Mouse (Mus musculus) ovary, postnatal 10 days (tissue): Measurements from ENCODE around the gene Ppp1r12b.

Source experiments
- DNase-seq: peaks from one replicate; pipeline ENCODE4 v3.0.0; 2022; ENCODE audit warnings: low spot score

Ppp1r12b gene

DNA sequence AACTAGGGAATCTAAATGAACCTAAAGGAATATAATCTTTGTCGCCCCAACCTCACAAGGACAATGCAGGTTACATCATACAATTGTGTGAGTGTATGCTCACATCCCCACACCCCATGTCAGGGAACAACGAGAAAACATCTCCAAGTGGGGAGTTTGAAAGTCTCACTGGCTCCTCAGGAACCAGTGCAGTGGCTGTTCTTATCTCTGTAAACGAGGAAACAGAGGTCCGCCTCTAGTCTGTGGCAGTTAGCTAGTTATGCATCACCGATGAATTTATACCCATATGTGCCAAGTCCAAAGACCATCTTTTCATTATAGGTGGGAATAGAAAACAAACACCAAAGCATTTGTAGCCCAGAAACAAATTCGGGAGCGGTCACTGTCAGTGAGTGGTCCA is 194.2 kb downstream of the Ppp1r12b start:
- no peak for DNase-seq

DNA sequence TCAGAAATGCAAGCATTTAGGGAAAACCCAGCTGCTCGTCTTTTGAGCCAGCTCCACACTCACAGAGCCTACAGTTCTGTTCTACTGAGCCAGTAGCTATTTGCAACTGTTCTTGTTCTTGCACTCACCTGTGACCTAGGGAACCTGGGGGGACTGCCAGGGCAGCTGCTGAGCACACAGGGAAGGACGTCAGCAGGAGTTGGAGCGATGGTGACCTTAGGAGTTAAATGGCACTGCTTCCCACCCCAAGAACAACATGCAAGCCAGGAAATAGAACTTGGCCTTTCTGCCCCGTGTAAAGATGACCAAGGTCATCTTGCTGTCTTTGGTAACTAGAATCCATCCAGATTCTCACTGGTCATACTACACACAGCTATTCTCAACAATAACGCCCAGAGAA is 195.1 kb downstream of the Ppp1r12b start:
- DNase-seq: no peak

DNA sequence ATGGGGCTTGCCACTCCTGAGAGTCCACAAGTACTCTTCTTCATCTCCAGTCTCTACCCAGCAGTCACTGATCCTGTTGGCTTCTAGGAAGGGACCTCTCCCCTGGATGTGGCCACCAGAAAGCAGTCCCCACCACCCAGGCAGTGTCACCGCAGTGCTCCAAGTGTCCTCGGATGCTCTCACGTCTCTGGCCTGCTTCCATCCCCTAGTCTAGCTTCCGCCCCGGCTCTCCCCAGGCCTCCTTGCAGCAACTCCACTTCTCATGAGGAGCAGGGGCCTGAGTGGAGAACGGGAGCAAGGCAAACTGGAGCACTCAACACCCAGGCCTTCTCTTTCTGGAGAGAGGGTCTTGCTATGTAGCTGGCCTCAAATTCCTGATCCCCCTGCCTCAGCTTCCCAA is 196.6 kb downstream of the Ppp1r12b start:
- no peak for DNase-seq

DNA sequence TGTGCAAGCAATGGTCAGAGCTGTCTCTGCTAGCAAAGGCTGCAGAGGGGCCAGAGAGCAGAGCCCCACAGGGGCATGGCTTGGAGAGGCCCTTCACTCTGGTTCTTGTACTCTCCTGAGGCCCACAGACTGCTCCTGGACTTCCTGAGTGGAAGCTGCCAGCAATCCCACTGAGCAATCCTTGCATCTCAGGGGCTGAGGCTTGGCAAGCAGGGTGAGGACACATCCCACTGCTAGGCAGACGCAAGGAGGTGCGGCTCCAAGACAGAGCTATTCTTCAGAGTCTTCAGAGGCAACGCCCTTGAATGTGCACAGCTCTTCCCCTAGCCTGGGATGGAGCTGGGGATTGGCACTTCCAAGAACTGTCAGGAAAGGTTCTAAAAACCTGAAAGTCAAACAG is 198.5 kb downstream of the Ppp1r12b start:
- DNase-seq: no peak

DNA sequence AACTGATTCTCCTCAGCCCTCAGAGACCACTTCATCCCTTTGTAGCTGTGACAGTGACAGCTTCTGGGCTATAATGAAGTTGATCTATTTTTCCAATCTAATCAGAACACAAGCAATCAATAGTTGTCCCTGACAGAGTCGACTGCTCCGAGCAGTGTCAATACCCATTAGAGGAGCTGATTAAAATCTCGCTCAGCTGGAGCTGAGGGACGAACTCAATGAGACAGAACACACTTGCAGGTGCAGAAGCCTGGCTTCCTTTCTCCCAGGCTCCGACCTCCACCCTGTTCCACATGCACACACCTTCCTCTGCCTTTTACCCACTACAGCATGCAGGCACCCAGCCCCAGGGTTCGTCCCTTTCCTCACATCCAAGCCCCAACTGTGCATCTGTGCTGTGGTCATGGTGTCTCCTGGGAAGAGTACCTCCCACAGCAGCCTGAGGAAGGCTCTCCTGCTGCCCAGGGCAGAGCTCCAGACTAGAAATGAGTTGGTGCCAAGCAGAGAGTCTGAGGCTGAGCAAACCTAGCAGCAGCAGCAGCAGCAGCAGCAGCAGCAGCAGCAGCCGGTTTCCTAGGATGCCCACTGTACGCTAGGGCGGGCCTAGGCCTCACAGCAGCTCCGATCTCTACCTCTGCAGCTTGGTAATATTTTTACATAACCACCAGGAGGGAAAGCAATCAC is 199.4 kb downstream of the Ppp1r12b start:
- no peak for DNase-seq

DNA sequence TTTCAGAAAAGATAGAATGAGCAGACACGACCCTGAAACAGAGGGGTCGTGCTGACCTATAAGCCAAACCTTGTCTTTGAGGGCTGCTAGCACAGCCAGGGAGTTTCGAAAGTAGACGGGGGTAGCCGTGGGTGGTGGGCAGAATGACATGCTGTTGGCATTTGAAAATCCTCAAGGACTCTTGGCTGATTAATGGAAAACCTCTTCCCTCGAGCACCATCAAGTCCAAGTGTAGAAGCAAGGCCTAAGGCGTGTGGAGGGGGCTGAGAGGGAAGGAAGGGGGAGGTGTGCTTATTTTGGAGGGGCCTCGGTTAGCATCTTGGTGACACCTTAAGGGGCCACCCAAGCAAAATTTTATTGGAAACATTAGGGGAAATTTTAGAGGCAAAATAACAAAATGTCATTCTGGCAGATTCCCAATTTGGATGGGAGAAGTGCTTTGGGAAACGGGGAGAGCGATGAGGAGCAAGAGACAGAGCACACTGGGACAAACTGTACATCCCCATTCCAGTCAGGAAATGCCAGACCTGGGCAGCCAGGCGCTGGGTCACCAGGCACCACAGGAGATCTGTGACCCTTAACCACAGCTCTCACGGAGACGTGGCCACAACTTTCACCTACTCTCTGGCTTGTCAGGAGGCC is 200.1 kb downstream of the Ppp1r12b start:
- DNase-seq: no peak

DNA sequence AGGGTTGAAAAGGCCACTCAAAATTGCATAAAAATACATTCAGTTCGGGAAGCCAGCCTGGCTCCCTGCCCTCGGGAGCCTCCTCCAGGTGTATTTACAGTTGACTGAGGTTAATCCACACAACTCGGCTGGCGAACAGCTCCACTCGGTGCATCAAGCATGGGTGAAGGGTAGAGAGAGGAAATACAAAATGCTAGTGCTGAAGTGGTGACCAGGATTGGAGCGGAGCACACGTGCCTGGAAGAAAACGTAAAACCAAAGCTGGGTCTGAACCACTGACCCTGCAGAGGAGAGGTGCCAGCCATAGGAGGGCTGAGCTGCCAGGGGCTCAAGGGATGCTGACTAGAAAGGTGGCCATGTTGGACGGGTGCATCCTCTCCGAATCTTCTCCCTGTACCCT is 200.9 kb downstream of the Ppp1r12b start:
- no peak for DNase-seq

DNA sequence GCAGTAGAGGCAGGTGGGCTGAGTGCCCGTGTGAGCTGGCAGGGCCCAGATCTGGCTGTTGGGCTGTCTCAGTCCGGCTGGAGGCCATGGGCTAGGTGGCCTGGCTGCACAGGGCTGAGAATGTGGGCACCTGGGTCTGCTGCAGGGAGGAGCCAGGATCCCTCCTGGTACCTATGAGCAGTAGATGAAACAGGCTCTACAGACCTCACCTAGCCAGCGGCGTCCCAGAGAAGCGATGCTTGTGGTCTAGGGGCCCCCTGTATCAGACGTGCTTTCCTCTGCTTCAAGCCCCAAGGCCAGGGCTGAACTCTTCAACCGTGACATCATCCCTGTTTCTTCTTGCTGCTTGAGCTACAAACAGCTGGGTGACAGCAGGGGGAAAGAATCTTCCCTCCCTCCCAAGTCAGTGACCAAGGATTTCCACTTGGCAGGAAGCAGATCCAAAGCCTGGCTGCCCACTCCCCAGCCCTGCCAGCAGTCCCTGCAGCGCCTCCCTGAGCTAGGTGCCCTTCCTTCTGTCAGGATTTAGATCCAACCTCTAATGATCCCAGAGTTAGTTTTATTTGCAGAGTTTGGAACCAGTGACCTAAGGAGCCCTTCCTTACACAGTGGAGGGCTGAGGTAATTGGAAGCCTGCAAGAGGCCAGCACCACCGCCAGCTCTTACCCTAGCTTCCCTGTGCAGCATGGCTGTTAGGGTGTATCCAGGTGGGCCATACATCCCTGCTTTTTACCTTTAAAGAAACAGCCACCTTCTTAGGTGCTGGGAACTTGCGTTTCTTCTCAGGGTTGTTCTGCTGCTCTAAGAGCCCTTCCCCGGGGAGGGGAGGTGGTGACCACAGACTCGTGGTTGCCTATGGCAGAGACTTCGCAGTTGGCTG is 201.8 kb downstream of the Ppp1r12b start:
- no peak for DNase-seq

DNA sequence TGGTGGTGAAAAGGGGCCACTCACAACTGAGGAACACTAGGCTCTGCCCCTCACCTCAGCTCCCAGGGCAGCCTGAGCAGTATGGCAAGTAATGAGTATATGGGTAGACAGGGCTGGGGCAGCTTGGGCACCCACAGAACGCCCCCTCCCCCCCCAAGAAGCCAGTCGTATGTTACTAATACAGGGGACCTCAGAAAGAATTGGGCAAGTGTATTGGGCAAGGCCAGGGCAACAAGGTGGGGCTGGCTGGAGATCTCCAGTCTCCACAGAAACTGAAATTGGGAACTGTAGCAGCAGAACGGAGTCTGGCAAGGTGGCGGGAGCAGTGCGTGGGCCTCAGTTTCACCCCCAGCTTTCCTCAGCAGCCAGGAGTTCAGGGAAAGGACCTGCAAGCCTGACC is 203.3 kb downstream of the Ppp1r12b start:
- DNase-seq: no peak

DNA sequence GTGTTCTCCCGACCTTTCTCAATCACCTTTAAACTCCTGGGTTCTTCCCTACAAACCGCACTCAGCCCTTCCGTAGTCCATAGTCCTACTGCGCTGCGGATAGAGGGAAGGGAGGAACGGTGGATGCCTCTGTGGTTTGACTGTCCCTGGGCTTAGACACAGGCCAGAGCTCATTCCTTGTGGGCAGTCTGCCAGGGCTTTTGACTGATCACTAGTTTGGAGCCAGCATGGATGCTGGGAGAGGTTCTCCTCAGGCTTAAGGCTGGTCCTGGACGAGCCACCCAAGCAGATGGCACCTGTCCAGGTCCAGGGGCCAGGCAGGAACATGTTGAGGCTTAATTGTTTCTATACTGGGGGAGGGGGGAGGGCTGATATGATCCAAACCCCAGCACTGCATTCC is 205.9 kb downstream of the Ppp1r12b start:
- DNase-seq: no peak

DNA sequence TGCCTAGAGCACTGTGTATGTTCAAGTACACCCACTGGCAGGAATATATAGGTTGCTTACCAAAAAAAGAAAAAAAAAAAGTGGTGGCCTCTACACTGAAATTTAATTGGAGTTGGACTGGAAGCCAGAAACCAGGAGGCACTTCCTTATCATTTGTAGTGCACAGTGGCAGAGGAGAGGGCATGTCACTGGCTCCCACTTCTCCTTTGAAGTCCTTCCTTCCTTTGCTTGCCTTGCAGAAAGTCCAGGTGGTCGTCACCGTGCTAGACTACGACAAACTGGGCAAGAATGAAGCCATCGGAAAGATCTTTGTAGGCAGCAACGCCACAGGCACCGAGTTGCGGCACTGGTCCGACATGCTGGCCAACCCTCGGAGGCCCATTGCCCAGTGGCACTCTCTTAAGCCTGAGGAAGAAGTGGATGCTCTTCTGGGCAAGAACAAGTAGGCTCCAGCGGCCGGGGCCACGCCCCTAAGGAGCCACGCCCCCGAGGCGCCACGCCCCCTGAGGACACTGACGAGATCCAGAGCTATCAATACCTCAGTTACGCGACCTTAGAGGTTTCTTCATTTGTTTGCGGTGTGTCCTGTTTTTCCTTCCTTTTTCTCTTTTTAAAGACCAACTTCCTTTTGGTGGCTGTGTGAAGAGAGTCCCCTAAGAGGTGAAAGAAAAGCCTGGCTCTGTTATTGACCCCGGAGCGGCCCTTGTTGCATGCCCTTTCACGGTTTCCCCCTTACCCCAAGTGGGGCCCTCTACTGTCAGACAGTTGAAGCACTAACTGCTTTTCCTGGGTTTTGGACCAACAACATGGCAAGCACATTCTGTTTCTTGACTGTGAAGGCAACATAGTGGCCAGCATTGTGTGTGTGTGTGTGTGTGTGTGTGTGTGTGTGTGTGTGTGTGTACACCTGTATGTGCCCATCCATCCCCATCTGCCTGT is 208.2 kb downstream of the Ppp1r12b start:
- no peak for DNase-seq

DNA sequence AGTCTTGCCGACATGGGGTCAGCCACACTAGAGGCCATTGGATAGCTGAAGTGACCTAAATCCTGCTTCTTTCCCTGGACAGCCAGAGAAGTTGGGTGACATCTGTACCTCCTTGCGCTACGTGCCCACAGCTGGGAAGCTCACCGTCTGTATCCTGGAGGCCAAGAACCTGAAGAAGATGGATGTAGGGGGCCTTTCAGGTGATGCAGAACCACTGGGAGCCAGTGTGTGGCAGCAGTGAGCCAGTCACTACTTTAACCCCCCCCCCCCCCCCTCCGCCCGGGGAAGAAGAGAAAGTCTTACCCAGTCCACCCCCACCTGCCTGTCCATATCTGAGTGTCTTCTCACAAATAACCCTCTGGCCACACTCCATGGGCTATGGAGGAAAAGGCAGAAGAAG is 210.1 kb downstream of the Ppp1r12b start:
- no peak for DNase-seq

DNA sequence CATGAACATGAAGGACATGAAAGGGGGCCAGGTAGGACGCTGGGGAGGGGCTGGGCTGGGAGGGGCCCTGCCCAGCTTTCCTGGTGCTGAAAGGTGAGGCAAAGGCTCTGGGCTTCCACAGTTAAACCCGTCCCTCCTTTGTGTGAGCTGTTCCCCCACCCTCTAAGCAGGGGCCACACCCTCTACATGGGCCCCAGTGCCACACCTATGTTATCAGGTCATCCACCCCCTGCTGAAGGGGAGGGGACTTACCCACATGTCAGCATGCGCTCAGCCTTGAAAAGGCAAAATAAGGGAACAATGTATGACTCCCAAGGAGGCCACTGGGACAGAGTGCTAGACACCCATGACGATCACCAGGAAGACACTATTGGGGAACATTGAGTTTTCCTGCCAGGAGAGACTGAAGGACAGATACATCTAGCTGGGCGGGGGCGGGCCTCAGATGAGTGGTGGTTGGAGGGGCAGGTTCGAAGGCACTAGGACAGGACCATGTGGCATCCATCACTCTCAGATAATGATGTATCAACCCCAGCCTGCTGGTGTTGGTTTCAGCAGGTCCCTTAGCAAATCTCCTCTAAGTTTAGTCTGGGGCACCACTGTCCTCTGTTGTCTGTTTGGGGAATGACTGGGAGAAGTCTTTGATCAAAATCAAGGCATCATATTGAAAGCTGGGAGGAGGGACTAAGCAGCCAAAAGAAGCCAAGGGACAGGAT is 213.6 kb downstream of the Ppp1r12b start:
- no peak for DNase-seq

DNA sequence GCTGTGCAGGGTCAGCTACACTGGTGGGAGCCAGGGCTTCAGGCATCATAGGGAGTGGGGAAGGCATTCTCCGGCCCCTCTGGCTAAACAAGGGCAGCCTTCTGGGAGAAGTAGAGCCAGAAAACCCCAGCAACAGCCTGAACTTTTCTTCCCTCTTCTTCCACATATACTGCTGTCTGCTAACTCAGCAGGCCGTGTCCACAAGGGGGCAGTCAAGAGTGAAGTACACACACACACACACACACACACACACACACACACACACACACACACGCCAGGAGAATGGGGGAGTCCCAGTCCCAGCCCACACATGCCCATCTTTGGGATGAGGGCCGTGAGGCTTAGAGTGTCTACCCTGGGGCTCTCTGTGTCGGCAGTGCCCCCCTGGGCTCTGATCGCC is 214.3 kb downstream of the Ppp1r12b start:
- no peak for DNase-seq

DNA sequence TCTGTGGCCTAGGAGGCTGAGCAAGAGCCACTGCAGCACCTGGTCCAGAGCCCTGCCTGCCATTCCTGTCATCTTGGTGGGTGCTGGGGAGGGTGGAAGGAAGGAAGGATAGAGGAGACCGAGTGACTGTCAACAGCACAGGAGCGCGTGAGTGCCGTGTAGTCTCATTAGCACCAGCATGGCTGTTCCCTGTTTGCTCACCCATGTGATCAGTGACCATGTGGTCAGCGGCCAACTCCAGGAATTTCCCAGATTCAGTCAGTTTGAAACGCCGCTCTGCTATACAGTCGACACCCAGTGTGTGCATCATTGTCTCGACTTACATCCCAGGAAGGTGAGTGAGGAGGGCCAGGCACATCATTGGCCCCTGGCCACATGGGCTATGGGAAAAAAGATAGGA is 218.3 kb downstream of the Ppp1r12b start:
- no peak for DNase-seq

DNA sequence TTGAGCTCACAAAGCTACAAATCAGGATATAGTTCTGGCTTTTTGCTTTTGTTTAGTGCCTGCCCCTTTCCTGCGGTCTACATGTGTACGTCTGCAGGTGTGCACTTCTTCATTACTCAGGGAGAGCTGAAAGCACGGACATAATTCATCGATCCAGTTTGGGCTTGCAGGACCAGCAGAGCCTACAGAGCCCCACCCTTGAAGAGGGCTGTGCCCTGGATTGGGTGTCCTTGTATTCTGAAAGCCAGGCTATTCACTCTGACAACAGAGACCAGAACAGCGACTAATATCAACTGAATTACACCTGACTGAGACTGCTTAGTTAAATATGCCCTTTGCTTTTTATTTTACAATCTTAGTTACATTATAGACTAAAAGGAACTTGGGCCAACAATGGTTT is 222.1 kb downstream of the Ppp1r12b start:
- DNase-seq: no peak

DNA sequence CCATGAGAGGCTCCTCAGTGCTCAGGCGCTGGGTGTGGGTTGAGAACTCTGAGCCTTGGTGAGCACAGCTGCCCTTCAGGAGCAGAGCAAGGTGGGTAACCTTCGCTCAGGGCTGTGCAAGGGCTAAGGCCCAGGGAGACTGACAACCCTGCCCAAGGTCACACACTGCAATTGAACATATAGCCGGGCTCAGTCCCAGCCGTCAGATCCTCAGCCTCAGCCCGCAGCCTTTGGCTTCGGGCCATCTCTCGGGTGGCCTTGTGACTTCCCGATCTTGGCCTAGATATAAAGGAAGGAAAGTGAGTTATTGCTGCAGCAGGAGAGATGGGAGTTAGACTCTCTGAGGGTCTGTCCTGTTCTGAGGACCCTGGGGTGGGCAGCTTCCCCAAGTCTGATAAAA is 228.5 kb downstream of the Ppp1r12b start:
- DNase-seq: no peak

DNA sequence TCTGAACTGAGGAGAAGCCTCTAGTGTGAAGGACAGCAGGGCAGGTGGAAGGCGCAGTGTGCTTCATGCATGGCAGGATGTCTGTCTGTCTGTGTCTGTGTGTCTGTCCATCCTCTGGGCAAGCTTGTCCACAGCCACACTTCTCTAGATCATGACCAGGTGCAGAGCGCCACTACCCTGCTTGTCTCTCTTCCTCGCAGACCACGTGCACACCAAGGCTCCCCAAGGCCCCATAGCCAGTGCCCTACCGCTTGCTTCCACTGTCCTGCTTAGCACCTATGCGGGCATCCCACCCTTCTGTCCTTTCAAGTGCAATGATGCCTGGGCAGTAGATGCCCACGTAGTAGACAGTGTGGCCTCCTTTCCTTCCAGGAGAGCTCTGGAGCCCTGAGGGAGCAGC is 229.3 kb downstream of the Ppp1r12b start:
- no peak for DNase-seq

DNA sequence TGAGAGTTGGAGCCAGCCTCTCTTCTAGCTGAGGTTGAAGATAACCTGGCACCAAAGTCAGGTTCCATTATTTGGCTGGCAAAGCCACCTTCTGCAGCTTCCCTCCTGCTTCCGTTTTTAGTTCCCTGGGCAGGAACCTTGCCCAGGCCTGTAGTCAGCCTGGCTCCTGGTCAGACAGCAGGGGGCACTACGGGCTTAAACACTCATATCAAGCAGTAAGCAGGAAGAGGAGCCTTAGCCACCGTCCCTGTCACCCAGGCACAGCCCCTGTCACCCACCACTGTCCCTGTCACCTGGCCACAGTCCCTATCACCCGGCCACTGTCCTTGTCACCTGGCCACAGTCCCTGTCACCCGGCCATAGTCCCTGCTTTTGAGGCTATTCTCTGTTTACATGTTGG is 230.5 kb downstream of the Ppp1r12b start:
- no peak for DNase-seq

DNA sequence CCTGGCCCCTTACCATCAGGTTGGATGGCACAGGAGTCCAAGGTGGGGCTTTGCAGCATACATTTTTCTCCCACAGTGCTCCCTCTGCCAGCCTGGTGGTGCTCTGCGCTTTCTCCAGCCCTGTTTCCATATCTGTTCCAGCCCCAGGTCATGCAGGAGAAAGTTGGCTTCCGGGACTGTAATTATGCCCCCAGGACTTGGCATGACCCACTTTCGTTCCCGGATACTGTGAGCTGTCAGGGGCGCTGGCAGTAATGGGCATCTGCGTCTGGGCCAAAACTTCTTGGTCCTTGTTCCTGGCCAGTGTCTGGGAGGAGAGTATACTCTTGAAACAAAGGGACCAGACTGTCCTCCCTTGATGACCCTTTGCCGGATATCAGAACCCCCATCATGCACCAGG is 232.9 kb downstream of the Ppp1r12b start:
- DNase-seq: no peak

DNA sequence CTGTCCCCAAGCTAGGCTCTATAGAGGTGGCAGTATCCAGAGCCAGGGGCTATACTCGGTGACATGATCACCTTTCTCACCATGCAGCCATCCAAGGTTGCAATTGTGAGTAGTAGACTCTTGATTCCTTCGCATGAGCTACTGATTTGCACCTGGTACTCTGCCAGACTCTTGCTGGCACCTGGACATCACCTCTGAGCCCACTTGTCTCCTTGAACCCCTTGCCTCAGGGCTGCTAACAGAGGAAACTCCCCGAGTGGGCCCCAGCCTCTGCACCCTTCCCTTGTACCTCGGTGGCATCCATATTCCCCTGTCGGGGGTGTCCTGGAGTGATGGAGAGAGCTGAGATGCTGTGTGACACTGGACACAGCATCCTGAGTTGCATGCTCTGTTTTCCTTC is 234.3 kb downstream of the Ppp1r12b start:
- DNase-seq: no peak
